Mouse (Mus musculus): ENCODE measurements around the gene Sik2.
A peak's percentile ranks its signal among the peaks of the same experiment; 100 is the strongest.

Sik2 gene

GRCm38 (mm10) chr9:50865803-50866202 is 143.1 kb downstream of the Sik2 start:
- DNase-seq (ENCODE audit: low spot score in 2 of 2): no peak

GRCm38 (mm10) chr9:50864877-50865276 is 144.0 kb downstream of the Sik2 start:
- no peak for DNase-seq (ENCODE audit: low spot score in 2 of 2)

GRCm38 (mm10) chr9:50863824-50864223 is 145.0 kb downstream of the Sik2 start:
- no peak for DNase-seq (ENCODE audit: low spot score in 2 of 2)

- DNase-seq (ENCODE audit: low spot score in 2 of 2): no peak
Measured at GRCm38 (mm10) chr9:50861119-50861839, 147.6 kb downstream of the Sik2 start.

DNA sequence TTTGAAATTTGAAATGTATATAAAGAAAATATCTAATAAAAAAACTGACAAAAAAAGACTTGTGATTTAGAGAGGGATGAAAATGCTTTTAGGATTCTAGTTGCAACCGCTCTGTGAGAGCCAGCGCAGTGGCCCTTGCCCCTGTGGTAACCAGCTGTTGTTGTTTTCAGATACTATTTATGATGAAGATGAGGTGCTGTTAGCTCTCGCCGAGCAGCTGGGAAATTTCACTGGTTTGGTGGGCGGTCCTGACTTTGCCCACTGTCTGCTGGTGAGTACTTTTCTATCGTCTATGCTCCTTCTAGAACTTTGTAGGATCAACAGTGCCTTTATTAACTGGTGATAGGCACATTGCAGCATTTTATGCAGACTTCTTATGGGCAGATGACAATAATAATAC is 150.2 kb downstream of the Sik2 start:
- DNase-seq (ENCODE audit: low spot score in 2 of 2): no peak

DNA sequence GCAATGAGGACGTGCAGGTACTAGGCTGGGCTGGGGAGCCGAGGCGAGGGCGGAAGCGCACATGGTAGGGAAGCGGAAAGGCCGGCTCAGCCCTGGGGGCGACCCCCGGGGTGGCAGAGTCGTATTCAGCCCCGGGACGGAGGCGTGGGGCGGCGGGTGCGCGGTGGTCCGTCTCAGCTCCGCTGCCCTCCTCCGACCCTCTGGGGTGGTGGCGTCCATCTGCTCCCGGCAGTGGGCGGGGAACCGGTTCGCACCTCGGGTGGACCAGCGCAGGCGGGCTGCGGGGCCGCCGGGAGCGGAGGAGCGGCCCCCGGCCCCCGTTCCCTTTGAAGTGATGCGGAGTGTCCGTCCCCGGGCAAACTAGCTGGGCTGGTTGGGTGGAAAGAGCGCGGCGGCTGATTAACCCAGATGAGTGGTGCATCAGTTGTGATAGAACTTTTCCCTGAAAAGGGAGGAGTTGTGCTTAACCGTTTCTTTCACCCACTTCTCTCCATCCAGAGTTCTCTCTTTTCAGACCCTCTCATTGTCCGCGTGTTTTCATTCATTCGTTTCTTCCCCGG is 151.7 kb downstream of the Sik2 start:
- no peak for DNase-seq (ENCODE audit: low spot score in 2 of 2)

DNA sequence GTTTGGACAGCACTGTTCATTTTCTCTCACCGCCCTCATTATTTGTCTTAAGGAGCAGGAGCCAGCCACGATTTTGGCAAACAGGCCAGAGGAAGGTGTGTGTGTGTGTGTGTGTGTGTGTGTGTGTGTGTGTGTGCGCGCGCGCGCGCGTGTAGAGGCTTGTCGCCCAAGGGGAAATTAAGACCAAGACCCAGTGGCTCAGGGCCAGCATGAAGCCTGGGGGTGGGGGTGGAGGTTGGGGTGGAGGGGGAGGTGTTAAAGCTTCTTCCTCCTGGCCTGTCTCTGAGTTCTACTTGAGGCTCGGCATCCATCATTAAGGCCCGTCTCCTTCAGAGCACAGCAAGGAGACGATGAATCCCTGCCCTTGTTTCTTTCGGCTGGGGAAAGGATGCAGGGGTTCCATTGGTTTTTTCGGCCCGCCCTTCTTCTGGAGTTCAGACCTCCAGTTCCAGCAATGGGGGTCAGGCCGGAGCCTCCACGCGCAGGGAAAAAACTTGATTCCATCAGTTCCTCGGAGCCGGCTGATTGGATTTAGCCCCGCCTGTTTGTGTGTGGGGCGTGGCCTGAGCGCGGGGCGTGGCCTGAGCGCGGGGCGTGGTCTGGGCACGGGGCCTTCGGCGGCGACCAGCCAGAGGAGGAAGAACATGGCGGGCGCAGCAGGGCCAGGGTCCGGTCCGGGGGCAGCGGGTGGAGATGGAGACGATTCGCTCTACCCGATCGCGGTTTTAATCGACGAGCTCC is 152.4 kb downstream of the Sik2 start:
- peak; percentile 84 to 92 for DNase-seq (ENCODE audit: low spot score in 2 of 2)

GRCm38 (mm10) chr9:50855780-50856179 is 153.1 kb downstream of the Sik2 start:
- DNase-seq (ENCODE audit: low spot score in 2 of 2): no peak

- no peak for DNase-seq (ENCODE audit: low spot score in 2 of 2)
Measured at GRCm38 (mm10) chr9:50855133-50855766, 153.6 kb downstream of the Sik2 start.

GRCm38 (mm10) chr9:50854376-50854775 is 154.5 kb downstream of the Sik2 start:
- no peak for DNase-seq (ENCODE audit: low spot score in 2 of 2)

DNA sequence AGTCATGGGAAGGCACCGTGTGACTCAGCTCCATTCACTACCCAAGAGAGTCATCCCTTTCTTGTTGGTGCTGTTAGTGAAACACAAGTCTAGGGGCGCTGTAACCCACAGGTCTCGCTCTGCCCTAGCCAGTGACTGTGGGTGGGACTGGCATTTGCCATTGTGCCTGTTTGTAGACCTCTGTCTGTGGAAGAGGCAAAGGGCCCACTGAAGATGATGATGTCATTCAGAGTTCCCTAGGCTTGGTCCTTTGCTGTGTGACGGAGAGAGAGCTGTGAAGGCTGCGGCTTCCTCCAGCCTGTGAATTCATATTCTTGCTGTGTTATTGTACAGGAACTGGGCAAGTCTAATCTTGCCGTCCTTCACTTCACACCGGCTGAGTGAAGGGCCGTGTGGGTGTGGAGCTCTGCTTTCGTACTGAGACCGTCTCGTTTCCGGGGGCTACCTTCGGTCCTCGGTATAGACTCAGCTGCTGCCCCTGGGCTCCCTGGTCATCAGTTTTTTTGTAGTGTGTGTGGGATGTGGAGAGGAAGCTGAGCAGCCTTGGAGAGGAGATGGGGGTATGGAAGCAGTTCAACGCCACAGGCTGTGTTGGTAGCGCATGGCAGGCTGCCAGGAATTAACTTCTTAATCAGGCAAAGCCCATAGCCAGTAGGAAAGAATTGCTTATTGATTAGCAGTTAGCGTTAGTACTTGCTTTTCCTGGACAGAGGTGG is 156.1 kb downstream of the Sik2 start:
- no peak for DNase-seq (ENCODE audit: low spot score in 2 of 2)

DNA sequence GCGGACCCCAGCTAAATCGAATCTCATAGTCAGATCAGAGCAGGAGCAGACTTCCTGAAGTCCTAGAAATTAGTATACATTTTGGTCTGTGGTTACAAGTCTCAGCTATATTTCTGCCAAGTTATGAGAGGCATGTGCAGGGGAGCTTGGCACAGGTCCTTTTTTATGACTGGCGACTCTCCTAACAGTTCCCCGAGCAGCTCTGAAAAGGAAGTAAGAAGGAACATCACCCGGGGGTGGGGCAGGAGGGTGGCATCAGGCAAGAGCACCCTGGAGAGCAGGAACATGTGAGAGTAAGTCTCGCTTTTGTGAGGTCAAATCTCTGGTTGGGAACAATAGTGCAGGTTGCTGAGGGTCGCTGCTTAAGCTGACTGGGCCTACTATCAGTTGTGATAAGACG is 158.2 kb downstream of the Sik2 start:
- peak in 1 of 2 experiments; percentile 44 for DNase-seq (ENCODE audit: low spot score in 2 of 2)

DNA sequence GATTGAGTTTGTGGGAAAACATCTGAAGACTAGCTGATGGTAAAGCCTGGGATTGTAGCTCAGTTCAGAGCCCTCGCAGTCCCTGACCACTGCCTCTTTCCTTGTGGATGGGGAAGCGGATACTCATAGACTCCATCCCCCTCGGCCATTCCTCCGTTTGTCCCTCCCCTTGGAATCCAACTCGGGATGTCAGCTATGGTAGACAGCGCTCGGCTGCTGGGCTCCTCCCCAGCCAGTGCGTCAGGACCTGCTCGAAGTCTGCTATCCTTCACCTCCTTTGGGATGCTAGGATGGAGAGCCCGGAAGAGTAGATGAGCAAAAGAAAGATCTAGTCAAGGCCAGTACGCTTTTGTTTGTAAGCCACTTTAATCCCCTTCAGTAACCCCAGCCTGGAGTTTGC is 158.6 kb downstream of the Sik2 start:
- no peak for DNase-seq (ENCODE audit: low spot score in 2 of 2)

DNA sequence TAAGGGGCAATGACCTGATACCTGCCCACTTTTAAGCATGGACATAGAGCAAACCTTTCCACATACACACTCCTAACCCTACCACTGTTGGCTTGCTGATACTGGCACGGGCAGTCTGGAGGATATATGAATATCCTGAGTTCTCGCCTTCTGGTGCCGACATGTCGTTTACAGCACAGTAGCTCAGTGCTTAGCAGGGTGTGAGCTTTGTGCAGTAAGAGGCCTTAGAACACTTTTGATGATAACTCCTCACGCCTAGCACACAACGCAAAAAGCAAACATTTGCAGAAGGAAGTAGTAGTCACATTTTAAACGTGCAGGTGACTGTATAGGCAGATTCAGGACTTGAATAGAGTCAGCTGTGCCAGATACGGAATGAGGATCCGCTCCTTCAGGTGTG is 159.1 kb downstream of the Sik2 start:
- DNase-seq (ENCODE audit: low spot score in 2 of 2): no peak

DNA sequence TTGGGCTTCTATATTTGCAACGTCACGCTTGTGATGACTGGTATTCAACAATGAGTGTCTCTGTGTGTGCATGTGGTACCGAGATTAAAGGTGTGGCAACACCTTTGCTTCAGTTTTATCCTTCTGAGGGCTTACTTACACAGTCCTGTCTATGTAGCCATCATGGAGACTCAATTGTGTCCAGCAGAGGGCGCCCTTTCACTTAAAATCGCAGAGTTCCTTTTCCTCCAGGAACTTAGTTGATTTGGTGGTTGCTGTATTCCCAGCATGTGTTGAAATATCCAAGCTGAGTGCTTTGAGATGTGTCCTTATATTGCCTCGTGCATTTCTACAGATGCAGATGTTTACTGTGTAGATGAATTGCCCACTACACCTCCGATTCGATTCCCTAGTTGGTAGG is 159.6 kb downstream of the Sik2 start:
- DNase-seq (ENCODE audit: low spot score in 2 of 2): peak; percentile 72 to 87

- no peak for DNase-seq (ENCODE audit: low spot score in 2 of 2)
Measured at GRCm38 (mm10) chr9:50848821-50849220, 160.1 kb downstream of the Sik2 start.

DNA sequence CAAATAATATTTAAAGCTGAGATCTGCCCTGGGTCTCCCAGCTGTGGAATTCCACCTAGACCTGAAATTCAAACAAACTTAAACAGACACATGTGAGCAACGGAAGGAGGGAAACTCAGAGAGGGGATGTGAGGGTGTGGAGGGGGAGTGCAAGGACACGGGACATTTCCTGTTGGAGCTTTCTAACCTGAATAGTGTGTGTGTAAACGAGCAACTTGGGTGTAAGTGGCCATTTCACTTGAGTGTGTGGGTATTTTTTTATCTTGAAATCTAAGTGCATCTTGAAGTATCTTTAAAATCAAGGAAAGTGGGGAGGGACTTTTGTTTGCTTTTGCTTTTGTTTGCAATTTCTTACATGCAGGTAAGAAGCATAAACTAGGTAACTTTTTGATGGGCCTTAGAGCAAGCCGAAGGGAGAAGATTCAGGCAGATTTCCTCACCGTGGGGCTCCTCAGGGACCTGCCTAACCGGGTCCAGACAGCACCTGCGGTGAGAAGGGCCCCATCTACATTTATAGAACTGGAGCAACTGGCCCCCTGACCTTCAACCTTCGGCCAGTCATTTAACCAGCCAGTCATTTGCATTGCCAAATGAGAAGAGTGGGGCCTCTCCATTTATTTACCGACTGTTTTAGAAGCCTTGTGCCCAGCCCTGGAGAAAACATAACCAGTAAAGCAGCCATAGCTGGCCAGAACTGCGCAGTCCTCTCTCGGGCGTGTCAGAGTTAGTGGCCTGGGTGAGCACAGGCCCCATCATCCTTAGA is 161.1 kb downstream of the Sik2 start:
- no peak for DNase-seq (ENCODE audit: low spot score in 2 of 2)

GRCm38 (mm10) chr9:50847133-50847532 is 161.7 kb downstream of the Sik2 start:
- DNase-seq (ENCODE audit: low spot score in 2 of 2): no peak

DNA sequence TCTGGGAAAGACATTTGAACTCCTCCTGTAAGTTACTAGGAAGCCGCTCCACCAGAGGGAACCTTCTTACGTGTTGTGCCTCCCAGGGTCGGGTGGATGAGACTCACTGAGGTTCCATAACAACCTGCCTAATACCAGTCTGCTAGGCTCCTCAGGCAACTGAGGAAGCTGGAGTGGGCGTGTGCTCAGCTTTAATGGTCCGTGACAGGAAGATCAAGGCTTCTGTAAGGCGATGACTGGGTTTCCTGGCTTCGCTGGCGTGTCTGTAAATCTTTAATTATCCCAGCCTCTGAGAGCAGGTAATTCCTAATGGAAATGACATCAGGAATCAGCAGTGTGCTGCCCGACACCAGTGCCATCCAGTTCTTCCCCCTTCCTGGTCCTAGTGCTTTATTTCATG is 163.3 kb downstream of the Sik2 start:
- DNase-seq (ENCODE audit: low spot score in 2 of 2): no peak

DNA sequence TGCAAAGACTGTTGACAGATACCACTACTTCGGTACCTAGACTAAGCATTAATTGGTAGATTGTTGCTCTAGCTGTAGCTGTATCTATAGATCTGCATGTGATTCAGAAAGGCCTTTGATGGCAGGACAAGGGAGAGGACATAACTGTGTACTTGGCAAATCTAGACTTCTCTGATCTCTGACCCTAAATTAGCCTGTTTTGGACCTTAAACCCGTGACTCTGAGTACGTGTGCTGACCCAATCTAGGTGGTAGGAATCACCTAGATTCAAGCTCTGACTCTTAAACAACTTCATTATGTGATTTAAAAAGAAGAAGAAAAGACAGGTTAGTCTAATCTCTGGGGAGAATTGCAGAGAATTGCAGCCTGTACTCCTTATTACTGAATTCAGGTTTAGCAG is 163.8 kb downstream of the Sik2 start, which contains the start of gene Ppp2r1b:
Gene Ppp2r1b (plus strand): TSS at position 221 of the 400 bp plus-strand sequence.
- DNase-seq (ENCODE audit: low spot score in 2 of 2): no peak
